ENCODE assay signal across 24 mouse cellular contexts in the genomic region with DNA sequence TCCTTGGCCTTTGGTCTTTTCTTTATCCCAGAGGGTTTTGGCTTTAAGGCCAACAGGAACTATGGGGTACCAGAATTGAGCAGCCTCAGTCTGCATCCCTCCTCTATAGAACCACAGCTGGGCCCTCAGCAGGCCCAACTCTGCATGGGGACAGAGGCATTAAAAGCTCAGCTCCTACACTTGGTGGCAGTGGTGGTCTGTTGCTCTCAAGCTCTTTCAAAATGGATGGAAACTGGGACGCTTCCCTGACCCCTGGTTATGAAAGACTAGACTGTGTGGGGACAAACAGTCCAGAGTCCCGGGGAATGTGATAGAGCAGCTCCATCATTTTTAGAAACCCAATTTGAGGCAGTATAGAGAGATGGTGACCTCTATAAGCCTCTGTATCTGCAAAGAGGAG. TPM values are rescaled to one million over a fixed set of nuclear protein-coding genes. Genes with fewer than 3 reads are reported as not detected.
"Had no signal": no experiment of that assay in that cellular context is flagged by ENCODE, and none has a peak within 500 bp of the region (broad histone marks: within the 10 kb centered on the region; RNA-seq: fewer than 3 reads in every experiment).

No protein-coding gene starts in this region.

- H3K27me3 ChIP-seq: neural tube, embryonic 13.5 days; neural tube, embryonic 15.5 days; stomach, embryonic 15.5 days had no signal

- H3K4me3 ChIP-seq: neural tube, embryonic 13.5 days; neural tube, embryonic 15.5 days; stomach, embryonic 15.5 days had no signal

- DNase-seq: retina, postnatal 1 day; right cerebral cortex, adult 18-20 months; right cerebral cortex, postnatal 14 days; right cerebral cortex, postnatal 25 days; right cerebral cortex, postnatal 4 days; spleen, adult 18-20 months; thymus, adult 18-20 months; thymus, adult 2 months; thymus, postnatal 14 days; thymus, postnatal 25 days; thymus, postnatal 36 days; thymus, postnatal 4 days had no signal

- H3K27ac ChIP-seq: neural tube, embryonic 13.5 days; neural tube, embryonic 15.5 days; stomach, embryonic 15.5 days; stomach, postnatal 0 days had no signal

- H3K9me3 ChIP-seq: neural tube, embryonic 13.5 days; stomach, embryonic 15.5 days had no signal

- H3K4me1 ChIP-seq: neural tube, embryonic 15.5 days had no signal

- H3K4me2 ChIP-seq: neural tube, embryonic 13.5 days; neural tube, embryonic 15.5 days; stomach, embryonic 15.5 days had no signal

- H3K9ac ChIP-seq: neural tube, embryonic 13.5 days; neural tube, embryonic 15.5 days; stomach, embryonic 15.5 days had no signal

- H3K36me3 ChIP-seq: neural tube, embryonic 13.5 days; neural tube, embryonic 15.5 days; stomach, embryonic 15.5 days had no signal

RNA-seq across cellular contexts. Expression of gene H1foo, which starts 6.7 kb away (rescaled TPM):
- total RNA-seq: neutrophil, adult 5-6 weeks had no signal
- polyA plus RNA-seq: neural tube, embryonic 13.5 days; neural tube, embryonic 14.5 days; neural tube, embryonic 15.5 days; small intestine, adult 2 months; spleen, adult 2 months; stomach, embryonic 14.5 days; stomach, embryonic 15.5 days; stomach, embryonic 16.5 days; stomach, postnatal 0 days; testis, adult 2 months; urinary bladder, adult 2 months had no signal
